Mouse (Mus musculus) B cell, adult (primary cell): ENCODE measurements around the gene Ndufb2. TPM values are rescaled to one million over a fixed set of nuclear protein-coding genes. Genes with fewer than 3 reads are reported as not detected.

Experiments
- total RNA-seq: library from RNA; stranded (reverse); gene quantifications from 4 replicates; pipeline ENCODE4 v1.2.4, GENCODE M21; 2023; ENCODE audit not compliant: inconsistent age

Gene Ndufb2
- 41.1 to 55.7 TPM (median 45.0 TPM) in 4 replicates for total RNA-seq

DNA sequence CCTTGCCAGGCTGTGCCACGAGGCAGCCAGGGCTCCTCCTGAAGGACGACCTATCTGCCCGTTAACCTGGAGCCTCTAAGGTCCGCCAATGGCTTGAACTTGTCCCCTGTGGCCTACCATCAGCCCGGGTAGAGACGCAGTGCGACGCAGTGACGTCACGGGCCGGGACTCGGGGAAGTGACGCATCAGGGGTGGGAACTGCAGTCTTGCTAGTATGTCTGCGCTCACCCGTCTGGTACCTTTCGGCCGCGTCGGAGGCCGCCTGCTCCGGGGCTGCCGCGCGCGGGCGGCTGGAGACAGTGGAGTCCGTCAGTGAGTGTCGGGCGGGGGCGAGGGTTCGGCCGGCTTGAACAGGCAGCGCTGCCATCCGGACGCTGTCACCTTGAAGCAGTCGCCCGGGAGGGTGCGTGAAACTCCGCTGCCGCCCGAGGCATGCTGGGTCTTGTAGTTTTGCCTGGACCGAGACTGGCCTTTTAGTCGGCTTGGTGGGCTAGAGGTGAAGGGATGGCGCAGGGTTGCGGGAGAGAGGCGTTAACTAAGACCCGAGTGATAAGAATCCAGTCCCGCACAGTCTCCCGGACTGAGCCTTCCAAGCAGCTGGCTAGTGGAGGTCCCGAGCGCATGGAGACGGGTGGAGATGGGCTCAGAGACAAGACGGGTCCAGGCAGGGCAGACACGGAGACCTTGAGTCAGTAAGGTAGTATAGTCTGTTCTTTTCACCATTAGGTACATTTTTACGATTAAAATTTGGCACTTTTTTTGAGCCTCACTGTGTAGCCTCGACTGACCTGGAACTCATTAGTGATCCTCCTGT is at the start of gene Ndufb2:
Gene Ndufb2, plus strand, starts transcription at position 174 of the 814 bp plus-strand sequence.

GRCm38 (mm10) chr6:39557723-39558261 is 34.6 kb upstream of the Ndufb2 start, which contains the start of gene Dennd2a:
TSS of gene Dennd2a (minus strand) at chr6:39557867.

DNA sequence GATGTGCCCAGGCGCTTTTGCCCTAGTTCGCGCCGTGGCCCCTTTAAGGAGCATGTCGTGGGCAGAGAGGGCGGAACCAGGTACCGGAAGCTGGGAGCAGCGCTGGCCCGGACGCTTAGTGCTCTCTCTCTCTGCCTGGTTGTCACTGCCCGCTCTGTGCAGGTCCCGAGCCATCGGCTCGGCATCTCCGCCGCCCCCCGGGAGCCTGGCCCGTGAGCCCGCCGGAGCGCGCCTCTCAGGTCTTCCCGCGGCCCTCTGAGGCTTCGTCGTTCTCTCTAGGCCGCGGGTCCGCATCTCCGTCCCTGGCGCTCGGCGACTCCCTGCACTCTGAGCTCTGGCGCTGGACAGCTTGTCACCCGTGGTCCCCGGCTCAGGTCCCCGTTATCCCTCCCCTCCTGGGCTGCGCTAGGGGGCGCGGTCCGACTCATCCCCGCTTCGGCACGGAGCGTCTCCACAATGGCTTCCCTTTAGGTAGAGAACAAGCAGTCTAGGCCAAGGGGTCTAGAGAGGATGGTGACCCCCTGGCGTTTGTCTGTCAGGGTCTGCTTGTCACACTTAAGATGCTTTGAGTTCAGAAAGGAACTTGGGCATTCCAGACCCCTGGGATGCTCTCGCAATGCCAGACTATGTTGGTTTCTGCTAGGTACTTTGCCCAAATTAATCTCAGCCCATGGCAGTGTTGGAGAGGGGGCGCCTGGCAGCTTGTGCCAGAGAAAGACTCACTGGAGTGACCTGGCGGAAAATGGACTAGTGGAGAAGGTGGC is 18.4 kb upstream of the Ndufb2 start, which contains the start of gene Adck2:
Gene Adck2, plus strand, starts transcription at position 83 of the 764 bp plus-strand sequence.

DNA sequence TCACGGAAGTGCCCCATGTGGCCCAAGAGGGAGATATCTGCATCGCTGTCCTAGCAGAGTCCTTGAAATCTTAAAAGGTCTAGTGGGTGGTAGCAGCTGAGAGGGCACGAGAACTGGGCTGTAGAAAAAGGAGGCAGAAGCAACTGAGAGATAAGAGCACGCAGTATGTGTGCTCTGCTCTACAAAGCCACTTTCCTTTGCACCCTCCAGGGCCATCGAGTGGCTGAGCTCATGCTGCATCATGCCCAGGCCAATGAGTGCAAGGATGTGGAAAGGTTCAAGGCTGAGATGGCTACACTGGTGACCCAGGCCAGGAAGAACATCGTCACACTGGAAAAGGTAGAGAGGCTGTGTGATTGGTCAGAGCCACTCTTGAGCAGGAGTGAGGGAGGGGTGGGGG is 6.9 kb upstream of the Ndufb2 start, which contains the start of gene Gm42420:
Gene Gm42420, plus strand, starts transcription at position 237 of the 400 bp plus-strand sequence.

Other genes with a start within 250 kb of the Ndufb2 start
- gene Slc37a3, start 214.9 kb upstream of the Ndufb2 start, total RNA-seq: 38.9 to 44.2 TPM (median 42.2 TPM) in 4 replicates
- 8.3 to 10.9 TPM (median 9.2 TPM) in 4 replicates for gene Rab19, start 211.4 kb upstream of the Ndufb2 start, total RNA-seq
- gene Mkrn1, start 172.1 kb upstream of the Ndufb2 start, total RNA-seq: 79.1 to 90.5 TPM (median 88.4 TPM) in 4 replicates
- gene Dennd2a, start 34.7 kb upstream of the Ndufb2 start, total RNA-seq: 0.45 to 0.48 TPM in 2 of 4 replicates, not detected in the others
- gene Adck2, start 18.7 kb upstream of the Ndufb2 start, total RNA-seq: 31.6 to 42.3 TPM (median 37.2 TPM) in 4 replicates
- not detected in 4 replicates for gene Gm42420, start 6.8 kb upstream of the Ndufb2 start, total RNA-seq
- 28.9 to 35.4 TPM (median 34.3 TPM) in 4 replicates for gene Braf, start 132.9 kb downstream of the Ndufb2 start, total RNA-seq
- 24.6 to 47.6 TPM (median 42.1 TPM) in 4 replicates for gene Mrps33, start 218.4 kb downstream of the Ndufb2 start, total RNA-seq